8 mouse cellular contexts compared by ENCODE assay signal in the genomic region with DNA sequence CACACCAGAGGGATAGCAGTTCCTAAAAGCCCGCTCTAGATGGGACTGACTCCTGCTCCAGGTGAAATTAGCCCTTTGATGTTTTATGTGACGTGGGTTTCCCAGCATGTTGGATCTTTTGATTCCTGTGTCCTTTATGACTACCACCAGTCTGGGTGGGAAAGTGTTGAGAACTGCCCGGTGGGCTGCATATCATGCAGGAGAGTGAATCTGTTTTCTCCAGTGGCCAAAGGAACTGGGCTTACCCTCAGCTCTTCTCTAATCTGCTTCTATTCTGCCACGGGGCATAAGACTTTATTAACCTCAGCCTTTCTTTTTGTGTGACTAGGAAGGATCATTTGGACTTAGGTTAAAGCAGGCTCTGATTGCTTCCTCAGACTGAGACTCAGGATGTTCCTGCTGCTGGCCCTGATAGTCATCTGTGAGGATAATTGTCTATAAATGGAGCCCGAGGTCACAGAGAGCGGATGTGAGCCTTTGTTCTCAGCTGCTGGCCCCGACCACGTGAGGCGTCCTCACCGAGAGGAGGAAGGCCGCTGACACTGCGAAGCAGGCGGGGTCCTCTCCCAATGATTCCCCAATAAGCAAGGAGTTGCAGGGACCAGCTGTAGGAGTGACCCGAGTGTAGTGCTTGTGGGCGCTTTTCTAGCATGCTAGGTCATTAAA. TPM values are rescaled to one million over a fixed set of nuclear protein-coding genes. Genes with fewer than 3 reads are reported as not detected.
DNase-seq lines count a peak whose midpoint lies in the region; ATAC-seq and TF ChIP-seq lines count a peak whose summit lies in the region.

No protein-coding gene starts in this region.

- peaks cover 13% of the 10 kb centered on the region; the same call in 1 of the 2 replicates for H3K4me1 ChIP-seq in forebrain, embryonic 11.5 days (replicated peaks; ENCODE audit: control insufficient read depth, insufficient read depth, low read length)

- intact Hi-C loops in heart, postnatal 25 days (cut with DNase I), result no loop called here

- peak; percentile 52 for DNase-seq in T-cell, adult 2 months (ENCODE audit: low spot score)
- DNase-seq in forebrain, embryonic 11.5 days (ENCODE audit: low spot score), result peak; percentile 84
- peak; percentile 70 for DNase-seq in heart, postnatal 25 days (ENCODE audit: low spot score)
- DNase-seq in kidney, postnatal 36 days, result peak; percentile 83 to 88
- peak; percentile 41 to 54 for DNase-seq in spleen, postnatal 36 days (ENCODE audit: low spot score in 2 of 2)
- no peak for DNase-seq in right cerebral cortex, postnatal 36 days (ENCODE audit: low spot score in 2 of 2)

- peak overlapping the region; percentile 61 for H3K9ac ChIP-seq in forebrain, embryonic 11.5 days (ENCODE audit: low read length)

- H3K79me3 ChIP-seq in C2C12 (ENCODE audit: low read depth), result peaks cover 29% of the 10 kb centered on the region

- no peaks in the 10 kb centered on the region for H3K9me3 ChIP-seq in forebrain, embryonic 11.5 days (ENCODE audit: control insufficient read depth, low read length)

- H3ac ChIP-seq in C2C12 (ENCODE audit: control insufficient read depth, insufficient read length, low read depth), result peak overlapping the region; percentile 30

- H3K4me2 ChIP-seq in forebrain, embryonic 11.5 days (ENCODE audit: low read depth, low read length, severe bottlenecking), result peak overlapping the region; percentile 59

- H3K4me3 ChIP-seq in C2C12 (ENCODE audit: insufficient read depth, poor library complexity, severe bottlenecking), result no peak overlapping the region
- H3K4me3 ChIP-seq in forebrain, embryonic 11.5 days (ENCODE audit: low read depth, low read length), result peak overlapping the region; percentile 31

- H3K36me3 ChIP-seq in C2C12 (ENCODE audit: control insufficient read depth, insufficient read depth), result no peaks in the 10 kb centered on the region
- H3K36me3 ChIP-seq in forebrain, embryonic 11.5 days (ENCODE audit: control insufficient read depth, insufficient read depth, low read length), result no peaks in the 10 kb centered on the region

- no peak for TF ChIP-seq CTCF in C2C12 (IDR thresholded peaks at IDR 0.05; ENCODE audit: control insufficient read depth, insufficient read depth, insufficient read length)

- H3K27ac ChIP-seq in forebrain, embryonic 11.5 days (ENCODE audit: low read depth, low read length), result peak overlapping the region; percentile 85

- no peaks in the 10 kb centered on the region for H3K27me3 ChIP-seq in C2C12 (ENCODE audit: control insufficient read depth, insufficient read depth, insufficient read length)
- H3K27me3 ChIP-seq in forebrain, embryonic 11.5 days (ENCODE audit: control insufficient read depth, insufficient read depth, low read length), result no peaks in the 10 kb centered on the region

- peak; percentile 66 for ATAC-seq in forebrain, embryonic 11.5 days (replicated peaks; ENCODE audit: low FRiP score)
- ATAC-seq in megakaryocyte, adult 5-6 weeks (ENCODE audit: poor library complexity, severe bottlenecking), result peak; percentile 54

- 8% methylated on average over 15 of the region's 15 CpGs for WGBS in forebrain, embryonic 11.5 days

- H3K79me2 ChIP-seq in C2C12 (ENCODE audit: control insufficient read depth, insufficient read depth), result peaks cover 39% of the 10 kb centered on the region

TF ChIP-seq in C2C12, 6 proteins besides CTCF, POLR2A, EP300 and RAD21:
- TF ChIP-seq USF1 (IDR thresholded peaks at IDR 0.05; ENCODE audit: low read depth), result peak; percentile 87
- peak; percentile 71 for TF ChIP-seq MAX (IDR thresholded peaks at IDR 0.05)
- no peak for TF ChIP-seq MYOG (IDR thresholded peaks at IDR 0.05; ENCODE audit: control insufficient read depth, extremely low read depth, insufficient read length)

RNA-seq across cellular contexts. Expression of gene Rps6ka2, which starts 0.8 kb away (rescaled TPM):
- polyA plus RNA-seq in C2C12 (2012; fragmentation: generic; extraction: Trizol), result 28.2 TPM
- polyA plus RNA-seq in forebrain, embryonic 11.5 days (2014; fragmentation: Nextera tagmentation; extraction: Ambion mirVana), result 25.5 and 27.0 TPM in 2 replicates
- 10 to 100 TPM; 23.2 to 23.7 TPM for total RNA-seq in heart, postnatal 25 days (2021)
- total RNA-seq in megakaryocyte, adult 5-6 weeks (2015), result 5.6 and 6.7 TPM in 2 replicates
- total RNA-seq in megakaryocyte, adult 5-6 weeks (2017), result 5.5 and 6.5 TPM in 2 replicates

Comparison
In these comparisons a context has a peak if more than half of its experiments do, and no peak if none do; other contexts are left out.
1. DNase-seq: peak in T-cell, adult 2 months (single experiment), forebrain, embryonic 11.5 days (single experiment), heart, postnatal 25 days (single experiment), kidney, postnatal 36 days (2 of 2) and spleen, postnatal 36 days (2 of 2); none in right cerebral cortex, postnatal 36 days (0 of 2).